Mouse (Mus musculus): ENCODE measurements around the gene Fig4. TPM values are rescaled to one million over a fixed set of nuclear protein-coding genes. Genes with fewer than 3 reads are reported as not detected.

Gene Fig4
- polyA plus RNA-seq, 1 experiment = 20.8 TPM

GRCm38 (mm10) chr10:41294734-41295133, 8.3 kb downstream of the Fig4 start:
- Histone ChIP-seq H3K4me3 (ENCODE audit: insufficient read depth, low read length) (no peak overlapping the region), H3K27ac (ENCODE audit: insufficient read depth, low read length) (no peak overlapping the region), H3K4me1 (ENCODE audit: control insufficient read depth, insufficient read depth, low read length) (peaks cover 9% of the 10 kb centered on the region)
- TF ChIP-seq CTCF (IDR thresholded peaks at IDR 0.05; ENCODE audit: borderline replicate concordance, insufficient read depth, low read length) (no peak), POLR2A (IDR thresholded peaks at IDR 0.05; ENCODE audit: low read depth, low read length) (no peak)

DNA sequence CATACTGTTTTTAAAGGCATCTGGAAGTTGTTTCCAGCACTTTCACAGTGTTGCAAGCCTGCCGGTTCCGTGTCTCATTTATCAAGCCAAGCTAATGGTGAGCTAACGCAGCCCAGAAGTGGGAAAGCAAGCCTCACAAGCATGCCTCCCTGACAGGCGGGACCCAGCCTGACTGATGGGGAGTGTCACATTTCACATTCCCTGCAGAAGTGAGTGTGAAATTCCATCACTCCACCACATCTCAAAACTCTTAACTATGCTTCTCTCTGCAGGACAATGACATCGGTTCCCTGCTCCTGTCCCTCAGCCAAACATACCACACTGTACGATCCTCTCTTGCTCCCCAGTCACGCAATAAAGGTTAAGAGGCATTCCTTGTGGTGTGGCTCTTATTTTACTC, 10.0 kb downstream of the Fig4 start:
- H3K4me3 ChIP-seq (ENCODE audit: insufficient read depth, low read length) = no peak overlapping the region
- H3K4me1 ChIP-seq (ENCODE audit: control insufficient read depth, insufficient read depth, low read length) = peaks cover 9% of the 10 kb centered on the region
- no peak for TF ChIP-seq POLR2A (IDR thresholded peaks at IDR 0.05; ENCODE audit: low read depth, low read length)
- no peak for TF ChIP-seq CTCF (IDR thresholded peaks at IDR 0.05; ENCODE audit: borderline replicate concordance, insufficient read depth, low read length)
- peak overlapping the region; percentile 60 for H3K27ac ChIP-seq (ENCODE audit: insufficient read depth, low read length)

DNA sequence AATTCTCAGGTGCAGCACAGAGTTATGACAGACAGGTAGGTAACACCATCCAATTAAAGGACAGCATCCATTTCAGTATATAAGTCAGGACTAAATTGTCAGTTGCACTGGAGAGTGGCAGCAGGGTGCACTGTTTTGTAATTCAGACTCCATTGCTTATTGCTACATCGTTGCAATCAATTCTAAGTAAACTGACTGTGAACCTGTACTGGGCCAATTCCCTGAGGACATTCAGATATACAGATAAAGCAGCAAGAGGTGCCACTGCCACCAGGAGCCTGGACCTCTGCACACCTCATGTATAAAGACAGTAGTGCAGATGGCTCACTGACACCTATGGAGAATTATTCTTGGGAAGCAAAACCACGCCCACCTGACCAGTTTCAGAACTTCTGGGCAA, 12.0 kb downstream of the Fig4 start:
- Histone ChIP-seq H3K4me3 (ENCODE audit: insufficient read depth, low read length) (no peak overlapping the region), H3K4me1 (ENCODE audit: control insufficient read depth, insufficient read depth, low read length) (peaks cover 9% of the 10 kb centered on the region), H3K27ac (ENCODE audit: insufficient read depth, low read length) (no peak overlapping the region)
- TF ChIP-seq POLR2A (IDR thresholded peaks at IDR 0.05; ENCODE audit: low read depth, low read length) (no peak), CTCF (IDR thresholded peaks at IDR 0.05; ENCODE audit: borderline replicate concordance, insufficient read depth, low read length) (no peak)

DNA sequence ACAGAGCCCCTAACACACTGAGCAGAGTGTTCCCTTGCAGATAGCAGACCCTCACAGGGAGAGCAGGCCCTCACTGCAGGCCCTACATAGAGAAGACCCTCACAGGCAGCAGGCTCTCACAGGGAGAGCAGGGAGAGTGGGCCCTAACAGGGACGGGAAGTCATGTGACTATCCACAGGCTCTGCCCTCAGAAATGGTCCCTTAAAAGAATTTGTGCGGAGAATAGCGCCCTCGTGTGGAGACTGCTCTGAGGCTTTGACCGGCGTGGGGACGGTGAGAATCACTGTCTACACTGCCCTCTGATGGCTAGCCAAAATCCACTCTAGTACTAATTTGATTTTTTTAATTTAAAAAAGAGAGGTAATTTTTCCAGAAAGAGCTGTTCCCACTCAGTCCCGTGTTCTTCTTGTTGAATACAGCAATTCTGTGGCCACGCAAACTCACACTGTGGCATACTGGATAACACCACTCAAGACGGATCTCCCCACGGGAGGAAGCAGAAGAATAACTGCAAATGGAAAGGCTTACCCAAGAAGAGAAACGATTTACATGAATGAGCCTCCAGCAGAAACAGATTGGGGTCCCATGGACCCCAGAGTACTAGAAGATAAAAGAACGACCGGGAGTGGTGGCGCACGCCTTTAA, 14.2 kb downstream of the Fig4 start:
- peak; percentile 88 for TF ChIP-seq CTCF (IDR thresholded peaks at IDR 0.05; ENCODE audit: borderline replicate concordance, insufficient read depth, low read length)
- TF ChIP-seq POLR2A (IDR thresholded peaks at IDR 0.05; ENCODE audit: low read depth, low read length) = no peak
- H3K4me3 ChIP-seq (ENCODE audit: insufficient read depth, low read length) = no peak overlapping the region
- peaks cover 9% of the 10 kb centered on the region for H3K4me1 ChIP-seq (ENCODE audit: control insufficient read depth, insufficient read depth, low read length)
- no peak overlapping the region for H3K27ac ChIP-seq (ENCODE audit: insufficient read depth, low read length)

DNA sequence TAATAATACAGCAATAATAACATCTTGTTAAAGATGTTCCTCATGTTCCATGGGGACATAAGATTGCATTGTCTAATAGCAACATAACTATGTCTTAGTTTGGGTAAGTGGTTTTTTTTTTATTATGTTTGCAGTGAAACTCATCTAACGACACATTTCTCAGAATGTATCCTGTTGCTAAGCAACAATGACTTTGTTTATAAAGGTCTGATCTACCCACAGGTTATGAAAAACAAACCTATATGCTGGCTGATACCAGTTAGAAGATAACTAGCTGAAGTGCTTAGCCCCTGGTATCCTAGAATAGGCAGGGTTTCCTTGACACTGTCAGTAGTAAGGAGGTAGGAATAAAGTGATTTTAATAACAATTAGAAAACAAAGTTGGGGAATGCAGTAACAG, 15.0 kb downstream of the Fig4 start:
- TF ChIP-seq POLR2A (IDR thresholded peaks at IDR 0.05; ENCODE audit: low read depth, low read length) = no peak
- TF ChIP-seq CTCF (IDR thresholded peaks at IDR 0.05; ENCODE audit: borderline replicate concordance, insufficient read depth, low read length) = no peak
- no peak overlapping the region for H3K27ac ChIP-seq (ENCODE audit: insufficient read depth, low read length)

GRCm38 (mm10) chr10:41287618-41288017, 15.4 kb downstream of the Fig4 start:
- Histone ChIP-seq H3K27ac (ENCODE audit: insufficient read depth, low read length) (no peak overlapping the region), H3K4me3 (ENCODE audit: insufficient read depth, low read length) (no peak overlapping the region), H3K4me1 (ENCODE audit: control insufficient read depth, insufficient read depth, low read length) (peaks cover 4% of the 10 kb centered on the region; the same call in 1 of the 2 replicates)
- TF ChIP-seq CTCF (IDR thresholded peaks at IDR 0.05; ENCODE audit: borderline replicate concordance, insufficient read depth, low read length) (no peak), POLR2A (IDR thresholded peaks at IDR 0.05; ENCODE audit: low read depth, low read length) (no peak)

More for the DNA sequence above, 15.0 kb downstream of the Fig4 start:
- Histone ChIP-seq H3K4me1 (ENCODE audit: control insufficient read depth, insufficient read depth, low read length) (peaks cover 4% of the 10 kb centered on the region; the same call in 1 of the 2 replicates), H3K4me3 (ENCODE audit: insufficient read depth, low read length) (no peak overlapping the region)

GRCm38 (mm10) chr10:41282086-41282485, 21.0 kb downstream of the Fig4 start:
- TF ChIP-seq CTCF (IDR thresholded peaks at IDR 0.05; ENCODE audit: borderline replicate concordance, insufficient read depth, low read length) (no peak), POLR2A (IDR thresholded peaks at IDR 0.05; ENCODE audit: low read depth, low read length) (no peak)
- Histone ChIP-seq H3K4me3 (ENCODE audit: insufficient read depth, low read length) (no peak overlapping the region), H3K4me1 (ENCODE audit: control insufficient read depth, insufficient read depth, low read length) (no peaks in the 10 kb centered on the region), H3K27ac (ENCODE audit: insufficient read depth, low read length) (no peak overlapping the region)

DNA sequence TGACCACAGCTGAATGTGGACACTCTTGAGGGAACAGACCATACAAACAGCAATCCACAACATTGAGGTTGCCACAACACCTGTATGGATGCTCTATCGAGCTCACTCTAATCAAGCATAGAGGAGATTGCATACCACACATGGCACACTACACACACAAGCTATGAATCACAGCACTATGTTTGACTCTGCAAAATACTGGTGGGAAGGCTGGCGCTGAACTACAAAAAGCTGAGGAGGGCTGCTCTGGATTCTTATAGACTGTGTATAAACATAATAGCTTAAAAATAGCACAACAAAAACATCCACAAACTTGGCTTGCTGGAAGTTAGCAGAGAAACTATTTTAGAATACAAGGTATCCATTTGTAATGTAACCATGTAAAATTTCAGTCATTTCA, 22.3 kb downstream of the Fig4 start:
- Histone ChIP-seq H3K4me1 (ENCODE audit: control insufficient read depth, insufficient read depth, low read length) (no peaks in the 10 kb centered on the region), H3K27ac (ENCODE audit: insufficient read depth, low read length) (no peak overlapping the region), H3K4me3 (ENCODE audit: insufficient read depth, low read length) (no peak overlapping the region)
- TF ChIP-seq CTCF (IDR thresholded peaks at IDR 0.05; ENCODE audit: borderline replicate concordance, insufficient read depth, low read length) = no peak
- TF ChIP-seq POLR2A (IDR thresholded peaks at IDR 0.05; ENCODE audit: low read depth, low read length) = no peak

DNA sequence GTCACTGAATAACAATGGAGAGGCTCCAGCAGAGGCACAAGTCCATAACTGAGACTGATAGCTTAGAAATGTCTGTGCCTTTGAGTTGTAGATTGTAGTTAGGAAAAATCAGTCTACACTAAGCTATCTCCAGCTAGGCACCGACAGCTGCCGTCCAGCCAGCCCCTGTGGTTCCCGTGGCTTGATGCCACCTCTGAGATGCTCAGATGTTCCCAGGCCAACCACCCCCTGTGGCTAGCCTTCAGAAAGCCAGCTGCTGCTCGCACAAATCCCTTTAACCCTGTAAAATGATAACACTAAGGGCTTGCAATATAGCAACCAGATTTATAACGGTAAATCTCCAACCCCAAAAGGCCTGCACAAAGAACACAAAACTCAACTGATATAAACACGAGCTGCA, 22.9 kb downstream of the Fig4 start:
- TF ChIP-seq POLR2A (IDR thresholded peaks at IDR 0.05; ENCODE audit: low read depth, low read length) (no peak), CTCF (IDR thresholded peaks at IDR 0.05; ENCODE audit: borderline replicate concordance, insufficient read depth, low read length) (no peak)
- no peak overlapping the region for H3K27ac ChIP-seq (ENCODE audit: insufficient read depth, low read length)
- H3K4me1 ChIP-seq (ENCODE audit: control insufficient read depth, insufficient read depth, low read length) = peaks cover 3% of the 10 kb centered on the region; the same call in 1 of the 2 replicates
- H3K4me3 ChIP-seq (ENCODE audit: insufficient read depth, low read length) = no peak overlapping the region

DNA sequence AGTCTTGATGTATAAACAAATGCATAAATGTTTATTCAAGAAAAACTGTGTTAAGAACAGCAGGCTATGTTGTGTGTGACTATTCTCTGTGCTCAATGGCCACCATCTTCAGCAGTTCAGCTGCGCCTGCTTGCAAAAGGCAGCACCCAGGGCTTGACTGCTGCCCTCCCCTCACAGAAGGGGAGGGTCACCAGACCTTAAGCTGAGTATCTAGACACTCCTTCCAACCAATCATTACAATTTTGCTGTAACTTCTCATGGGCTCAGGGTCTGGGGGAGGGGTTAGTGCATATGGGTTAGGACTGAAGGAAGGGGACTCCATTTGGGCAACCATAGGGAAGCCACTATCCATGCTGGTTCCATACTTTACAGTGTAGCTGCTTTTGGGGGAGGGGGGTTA, 24.3 kb downstream of the Fig4 start:
- peaks cover 5% of the 10 kb centered on the region; the same call in 1 of the 2 replicates for H3K4me1 ChIP-seq (ENCODE audit: control insufficient read depth, insufficient read depth, low read length)
- H3K27ac ChIP-seq (ENCODE audit: insufficient read depth, low read length) = no peak overlapping the region
- no peak for TF ChIP-seq CTCF (IDR thresholded peaks at IDR 0.05; ENCODE audit: borderline replicate concordance, insufficient read depth, low read length)
- TF ChIP-seq POLR2A (IDR thresholded peaks at IDR 0.05; ENCODE audit: low read depth, low read length) = no peak
- H3K4me3 ChIP-seq (ENCODE audit: insufficient read depth, low read length) = no peak overlapping the region
